Mouse (Mus musculus): ENCODE data around the gene Actn4.
"Not testable (repeated sequence)": the region's sequence is repeated elsewhere in the genome, so short reads cannot be mapped to it uniquely, and the experiment has no call there.

The Actn4 gene

DNA sequence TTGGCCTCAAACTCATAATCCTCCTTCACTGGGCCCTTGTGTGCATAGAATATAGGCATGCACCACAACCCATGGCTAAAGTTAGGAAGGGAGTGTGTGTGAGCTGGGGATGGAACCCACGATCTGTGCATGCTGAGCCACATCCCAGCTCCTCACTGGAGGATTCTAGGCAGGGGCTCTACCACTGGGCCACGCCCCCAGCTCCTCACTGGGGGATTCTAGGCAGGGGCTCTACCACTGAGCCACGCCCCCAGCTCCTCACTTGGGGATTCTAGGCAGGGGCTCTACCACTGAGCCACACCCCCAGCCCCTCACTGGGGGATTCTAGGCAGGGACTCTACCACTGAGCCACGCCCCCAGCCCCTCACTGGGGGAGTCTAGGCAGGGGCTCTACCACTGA is 78.4 kb downstream of the Actn4 start:
- not testable (repeated sequence) for DNase-seq (ENCODE audit: low read depth)

DNA sequence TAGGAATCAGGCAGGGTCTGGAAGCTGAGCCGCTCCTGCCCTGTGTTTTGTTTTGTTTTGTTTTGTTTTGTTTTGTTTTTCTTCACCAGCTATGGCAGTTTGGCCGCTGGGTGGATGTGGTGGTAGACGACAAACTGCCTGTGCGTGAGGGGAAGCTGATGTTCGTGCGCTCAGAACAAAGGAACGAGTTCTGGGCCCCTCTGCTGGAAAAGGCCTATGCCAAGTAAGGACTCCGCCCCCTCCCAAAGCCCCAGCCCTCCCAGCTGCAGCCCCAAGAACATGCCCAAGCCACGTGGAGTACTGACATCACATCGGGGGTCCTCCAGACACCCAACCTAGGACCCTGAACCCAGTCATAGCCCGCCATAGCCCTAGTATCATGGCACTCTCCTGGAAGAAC is 79.1 kb downstream of the Actn4 start:
- no peak for DNase-seq (ENCODE audit: low read depth)

DNA sequence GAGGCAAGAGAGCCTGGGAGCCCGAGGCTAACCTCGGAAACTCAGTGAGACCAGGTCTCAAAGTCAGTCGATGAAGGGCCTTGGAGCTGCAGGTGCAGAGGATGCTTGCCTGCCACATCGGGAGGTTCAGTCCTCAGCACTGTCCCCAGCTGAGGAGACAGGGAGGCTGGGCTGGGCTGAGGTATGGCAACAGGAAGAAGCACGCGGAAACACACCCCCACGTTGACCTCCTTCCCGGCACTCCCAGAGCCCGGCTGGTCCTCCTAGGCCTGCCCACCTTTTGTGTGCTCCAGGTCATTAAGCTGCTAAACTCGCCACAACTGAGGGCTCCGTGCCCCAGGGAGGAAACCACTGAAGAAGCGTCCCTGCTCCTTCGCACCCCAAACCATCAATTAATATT is 80.9 kb downstream of the Actn4 start, which contains the start of gene Capn12:
Capn12 (plus strand) TSS at position 224 of the 400 bp plus-strand sequence.
- no peak for DNase-seq (ENCODE audit: low read depth)

DNA sequence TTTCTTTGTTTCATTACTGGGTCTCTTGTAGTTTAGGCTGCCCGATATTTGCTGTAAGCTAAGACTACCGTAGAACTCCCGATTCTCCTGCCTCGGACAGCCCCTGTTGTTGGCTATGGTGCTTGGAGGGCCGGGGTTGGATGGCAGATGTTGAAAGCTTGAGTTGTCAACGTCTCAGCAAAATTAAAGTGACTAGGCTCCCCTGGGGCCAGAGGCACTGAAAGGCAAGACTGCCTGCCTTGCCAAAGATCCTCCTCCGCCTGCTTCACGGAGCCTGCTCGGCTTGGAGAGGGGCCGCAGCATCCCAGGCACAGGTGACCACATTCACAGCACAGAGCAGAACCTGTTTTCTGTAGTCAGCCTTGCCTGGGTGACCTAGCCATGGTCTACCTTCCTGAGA is 81.6 kb downstream of the Actn4 start:
- DNase-seq (ENCODE audit: low read depth): no peak

DNA sequence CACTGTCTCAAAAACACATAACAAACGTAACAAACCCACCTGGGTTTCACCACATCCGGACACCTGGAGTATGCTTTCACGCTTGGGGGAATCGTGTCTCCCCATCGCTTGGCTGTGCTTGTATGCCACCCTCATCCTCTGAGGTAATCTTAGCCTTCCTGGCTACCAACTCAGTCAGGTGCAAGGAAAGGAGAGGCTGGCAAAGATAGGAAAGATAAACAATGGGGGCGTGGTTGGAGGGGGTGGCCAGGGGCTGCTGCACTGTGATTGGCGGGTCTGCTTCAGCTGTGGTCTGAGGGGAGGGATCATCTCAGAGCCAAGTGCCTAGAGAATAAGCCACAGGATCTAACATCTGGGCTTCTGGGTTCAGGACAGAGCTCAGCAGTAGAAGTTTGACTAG is 82.5 kb downstream of the Actn4 start:
- DNase-seq (ENCODE audit: low read depth): no peak

DNA sequence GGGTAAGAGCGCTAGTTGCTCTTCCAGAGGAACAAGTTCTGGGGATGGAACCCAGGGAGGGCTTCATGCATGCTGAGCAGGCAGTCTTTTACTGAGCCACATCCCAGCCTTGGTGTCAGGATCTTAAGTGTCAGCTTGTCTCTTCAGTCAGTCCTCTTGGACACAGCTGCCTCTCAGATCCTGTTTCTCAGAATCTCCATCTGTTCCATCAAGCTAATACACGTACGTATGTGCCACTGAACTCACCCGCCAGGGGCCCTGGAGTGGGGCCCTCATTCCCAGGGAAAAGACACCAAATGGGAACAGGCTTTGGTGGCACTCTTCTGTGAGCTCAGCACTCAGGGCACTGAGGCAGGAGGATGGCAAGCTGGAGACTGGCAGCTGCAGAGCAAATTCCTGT is 84.3 kb downstream of the Actn4 start:
- no peak for DNase-seq (ENCODE audit: low read depth)

DNA sequence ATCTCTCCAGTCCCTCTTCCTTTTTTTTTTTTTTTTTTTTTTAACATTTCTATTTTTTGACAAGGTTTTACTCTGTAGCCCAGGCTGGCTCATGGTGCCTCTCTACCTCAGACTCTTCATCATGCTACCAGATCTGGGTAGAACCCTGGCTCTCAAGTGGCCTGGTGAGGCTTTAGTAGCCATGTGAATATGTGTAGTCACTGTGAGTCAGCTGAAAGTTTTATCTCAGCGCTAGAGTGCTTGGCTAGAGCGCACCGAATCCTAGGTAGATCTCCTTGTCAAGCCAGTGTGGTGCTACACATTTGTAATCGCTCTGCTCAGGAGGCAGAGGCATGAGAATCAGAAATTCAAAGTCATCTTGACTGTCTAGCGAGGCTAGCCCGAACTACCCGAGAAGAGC is 85.0 kb downstream of the Actn4 start:
- DNase-seq (ENCODE audit: low read depth): peak; percentile 25

DNA sequence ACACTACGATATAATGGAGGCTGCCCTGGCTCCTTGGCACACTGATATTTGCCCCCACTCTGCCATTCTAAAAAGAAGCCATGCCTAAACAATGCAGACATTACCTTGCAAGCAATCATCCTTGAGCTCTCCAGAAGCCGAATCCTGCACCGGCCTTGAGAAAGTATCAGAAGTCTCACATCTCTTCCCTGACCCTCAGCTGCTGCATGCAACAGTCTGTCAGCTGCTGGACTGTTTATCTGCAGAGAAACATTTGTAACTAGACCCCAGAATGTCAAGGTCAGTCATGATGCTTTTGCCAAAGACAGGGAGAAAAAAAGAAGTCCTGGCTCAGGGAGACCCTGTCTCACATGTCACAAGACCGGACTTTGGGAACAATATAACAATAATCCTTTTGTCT is 86.0 kb downstream of the Actn4 start:
- no peak for DNase-seq (ENCODE audit: low read depth)

DNA sequence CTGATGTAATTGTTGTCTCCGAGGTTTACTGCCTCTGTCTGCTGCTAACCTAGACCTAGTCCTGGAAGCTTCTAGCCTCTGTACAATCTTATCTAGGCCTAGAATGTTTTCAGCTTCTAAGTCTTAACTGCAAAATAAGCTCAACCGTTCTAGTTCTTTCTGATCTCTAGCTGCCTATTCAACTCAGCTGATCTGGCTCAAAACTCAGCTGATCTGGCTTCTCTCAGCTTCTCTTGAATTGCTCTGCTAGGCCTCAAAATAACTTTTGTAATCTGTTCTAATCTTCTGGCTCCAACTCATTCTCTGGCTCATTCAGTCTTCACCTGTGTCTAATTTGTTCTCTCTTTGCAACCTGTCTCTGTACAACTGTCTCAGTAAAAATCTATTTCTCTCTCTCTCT is 87.6 kb downstream of the Actn4 start:
- DNase-seq (ENCODE audit: low read depth): no peak

DNA sequence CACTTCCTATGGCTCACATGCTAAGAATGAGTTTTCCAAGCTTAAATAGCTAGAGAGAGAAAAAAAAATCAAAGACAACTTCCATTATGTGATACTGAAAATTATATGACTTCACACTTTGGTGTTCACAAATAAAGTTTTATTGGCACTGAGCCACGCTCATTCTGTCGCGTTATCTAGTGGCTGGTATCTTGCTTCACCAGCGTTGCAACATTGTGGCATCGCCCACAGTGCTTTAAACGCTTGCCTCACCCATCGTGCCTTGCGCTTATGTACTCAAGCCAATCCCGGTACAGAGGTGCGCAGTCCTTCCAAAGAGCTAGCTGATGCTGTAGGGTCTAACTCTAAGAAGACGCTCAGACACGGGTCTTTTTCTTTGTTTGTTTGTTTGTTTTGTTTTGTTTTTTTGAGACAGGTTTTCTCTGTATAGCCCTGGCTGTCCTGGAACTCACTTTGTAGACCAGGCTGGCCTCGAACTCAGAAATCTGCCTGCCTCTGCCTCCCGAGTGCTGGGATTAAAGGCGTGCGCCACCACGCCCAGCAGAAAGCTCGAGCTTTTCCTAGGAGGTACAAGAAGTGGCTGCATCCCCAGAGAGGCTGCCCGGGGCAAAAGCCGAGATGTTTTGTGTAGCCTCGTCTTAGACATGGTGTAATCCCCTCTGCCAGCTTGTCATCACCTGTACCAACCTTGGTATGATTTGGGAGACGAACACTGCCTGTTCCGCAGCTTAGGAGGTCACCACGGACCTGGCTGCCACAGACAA is 91.1 kb downstream of the Actn4 start:
- DNase-seq (ENCODE audit: low read depth): no peak

DNA sequence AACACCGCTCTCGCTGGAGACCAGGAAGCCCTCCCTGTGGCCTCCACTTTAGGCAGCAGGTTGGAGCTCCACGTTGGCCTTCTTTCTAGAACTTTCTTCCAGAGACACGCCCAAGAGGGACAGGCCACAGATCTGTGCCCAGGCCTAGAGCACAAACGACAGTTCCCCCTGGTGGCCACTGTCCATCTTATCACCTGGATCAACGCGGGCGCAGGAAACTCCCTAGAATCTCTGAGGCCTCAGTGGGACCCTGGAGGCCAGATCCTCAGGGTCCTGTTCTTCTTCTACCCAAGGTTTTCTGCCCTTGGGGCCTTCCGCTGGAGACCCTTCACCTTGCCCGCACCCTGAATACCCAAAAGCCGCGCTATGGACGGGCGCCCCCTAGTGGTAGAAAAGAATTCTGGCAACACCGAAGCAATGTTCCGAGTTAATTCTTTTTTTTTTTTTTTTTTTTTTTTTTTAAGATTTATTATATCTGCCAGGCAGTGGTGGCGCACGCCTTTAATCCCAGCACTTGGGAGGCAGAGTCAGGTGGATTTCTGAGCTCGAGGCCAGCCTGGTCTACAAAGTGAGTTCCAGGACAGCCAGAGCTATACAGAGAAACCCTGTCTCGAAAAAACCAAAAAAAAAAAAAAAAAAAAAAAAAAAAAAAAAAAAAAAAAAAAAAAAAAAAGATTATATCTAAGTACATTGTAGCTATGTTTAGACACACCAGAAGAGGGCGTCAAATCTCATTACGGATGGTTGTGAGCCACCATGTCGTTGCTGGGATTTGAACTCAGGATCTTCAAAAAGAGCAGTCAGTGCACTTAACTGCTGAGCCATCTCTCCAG is 94.4 kb downstream of the Actn4 start:
- peak; percentile 69 for DNase-seq (ENCODE audit: low read depth)

DNA sequence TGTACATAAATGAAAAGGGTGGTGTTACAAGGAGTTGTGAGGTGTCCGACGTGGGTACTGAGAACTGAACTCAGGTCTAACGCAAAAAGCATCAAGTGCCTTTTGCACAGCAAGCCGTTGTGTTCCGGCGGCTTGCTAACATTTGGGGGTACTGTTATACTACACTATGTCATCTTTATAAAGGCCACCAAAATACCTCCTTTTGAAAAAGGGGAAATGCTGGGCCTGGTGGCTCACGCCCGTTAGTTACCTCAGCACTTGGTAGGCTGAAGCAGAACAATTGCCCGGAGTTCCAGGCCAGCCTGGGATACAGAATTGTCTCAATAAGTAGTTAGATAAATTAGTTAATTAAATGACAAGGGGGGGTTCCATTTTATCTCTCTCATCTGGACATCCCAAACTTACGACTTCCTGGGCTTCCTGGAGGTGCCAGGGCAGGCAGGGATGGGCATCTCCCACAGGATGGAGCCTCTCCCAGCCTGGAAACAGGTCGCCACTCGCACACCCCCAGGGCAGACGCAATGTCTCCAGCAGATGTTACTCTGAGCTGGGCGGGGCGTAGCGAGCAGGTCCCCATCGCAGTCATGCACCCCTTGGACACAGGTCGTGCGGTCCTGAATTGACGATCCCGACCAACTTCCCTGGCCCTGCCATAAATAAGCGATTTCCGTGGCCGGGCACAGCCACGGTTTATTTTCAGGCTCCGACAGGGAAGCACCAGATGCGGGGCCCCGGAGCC is 95.2 kb downstream of the Actn4 start:
- DNase-seq (ENCODE audit: low read depth): no peak

DNA sequence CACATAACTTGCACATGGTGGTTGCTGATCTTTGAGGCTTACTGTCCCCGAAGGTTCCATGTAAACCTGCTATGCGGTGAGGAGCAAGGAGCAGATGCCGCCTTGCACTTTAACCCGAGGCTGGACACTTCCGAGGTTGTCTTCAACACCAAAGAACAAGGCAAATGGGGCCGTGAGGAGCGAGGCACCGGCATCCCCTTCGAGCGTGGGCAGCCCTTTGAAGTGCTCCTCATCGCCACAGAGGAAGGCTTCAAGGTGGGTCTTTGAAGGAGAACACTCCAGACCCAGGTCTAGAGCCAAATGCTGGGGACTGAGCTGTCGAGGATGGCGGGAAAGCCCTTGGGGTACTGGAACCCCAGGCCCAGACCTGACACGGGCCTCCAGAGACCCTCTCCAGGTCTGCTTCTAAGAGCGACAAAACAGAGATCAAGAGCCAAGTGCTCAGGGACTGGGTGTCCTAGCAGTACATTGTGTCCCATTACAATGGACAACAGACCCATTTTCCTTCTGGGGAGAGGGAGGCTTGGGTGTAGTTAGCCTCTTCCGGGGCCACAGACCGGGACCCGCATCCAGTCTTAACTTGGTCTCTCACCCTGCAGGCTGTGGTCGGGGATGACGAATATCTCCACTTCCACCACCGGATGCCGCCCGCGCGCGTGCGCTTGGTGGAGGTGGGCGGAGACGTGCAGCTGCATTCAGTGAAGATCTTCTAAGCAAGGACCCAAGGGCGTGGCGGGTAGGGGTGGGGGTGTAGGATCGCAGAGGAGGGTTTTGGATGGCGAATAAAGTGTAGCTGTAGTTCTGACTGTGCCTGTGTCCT is 96.4 kb downstream of the Actn4 start:
- peak; percentile 83 for DNase-seq (ENCODE audit: low read depth)

DNA sequence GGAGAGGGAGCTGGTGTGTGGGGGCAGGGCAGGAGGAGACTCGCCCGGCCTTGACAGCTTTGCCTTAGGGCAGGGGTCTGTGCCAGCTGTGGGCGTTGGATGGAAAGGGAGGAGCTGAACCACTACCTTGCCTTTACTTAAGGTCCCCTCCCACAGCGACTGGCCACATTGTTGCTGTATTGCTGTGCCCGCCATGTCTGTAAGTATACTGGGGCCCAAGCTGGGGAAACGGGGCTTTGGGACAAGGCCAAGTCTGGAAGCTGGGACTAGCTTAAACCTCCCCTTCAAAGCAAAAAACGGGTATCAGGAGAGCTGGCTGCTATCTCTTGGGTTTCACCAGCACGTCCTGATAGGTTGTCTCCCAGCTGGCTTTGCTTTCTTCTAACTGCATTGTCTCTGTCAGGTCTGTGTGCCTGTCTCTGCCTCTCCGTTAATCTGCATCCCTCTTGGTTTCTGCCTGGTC is 97.8 kb downstream of the Actn4 start:
- no peak for DNase-seq (ENCODE audit: low read depth)

DNA sequence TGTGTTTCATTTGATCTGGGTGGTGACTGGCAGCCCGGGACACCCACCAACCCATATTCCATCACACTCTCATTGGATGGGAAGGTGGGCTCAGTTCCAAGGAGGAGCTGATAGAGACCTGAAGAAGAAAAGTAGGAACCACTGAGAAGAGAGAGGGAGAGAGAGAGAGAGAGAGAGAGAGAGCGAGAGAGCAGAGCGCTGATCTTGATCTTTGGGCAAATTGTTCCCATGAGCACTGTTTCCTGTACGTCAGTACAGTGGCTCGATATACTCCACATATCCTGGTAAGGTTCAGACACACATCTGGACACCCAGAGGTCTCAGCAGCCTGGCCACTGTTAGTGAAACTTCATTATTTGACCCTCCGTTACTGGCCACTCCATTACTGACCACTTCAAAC is 98.6 kb downstream of the Actn4 start, which contains the start of gene Lgals7:
Lgals7 (plus strand) TSS at position 314 of the 400 bp plus-strand sequence.
- DNase-seq (ENCODE audit: low read depth): no peak

DNA sequence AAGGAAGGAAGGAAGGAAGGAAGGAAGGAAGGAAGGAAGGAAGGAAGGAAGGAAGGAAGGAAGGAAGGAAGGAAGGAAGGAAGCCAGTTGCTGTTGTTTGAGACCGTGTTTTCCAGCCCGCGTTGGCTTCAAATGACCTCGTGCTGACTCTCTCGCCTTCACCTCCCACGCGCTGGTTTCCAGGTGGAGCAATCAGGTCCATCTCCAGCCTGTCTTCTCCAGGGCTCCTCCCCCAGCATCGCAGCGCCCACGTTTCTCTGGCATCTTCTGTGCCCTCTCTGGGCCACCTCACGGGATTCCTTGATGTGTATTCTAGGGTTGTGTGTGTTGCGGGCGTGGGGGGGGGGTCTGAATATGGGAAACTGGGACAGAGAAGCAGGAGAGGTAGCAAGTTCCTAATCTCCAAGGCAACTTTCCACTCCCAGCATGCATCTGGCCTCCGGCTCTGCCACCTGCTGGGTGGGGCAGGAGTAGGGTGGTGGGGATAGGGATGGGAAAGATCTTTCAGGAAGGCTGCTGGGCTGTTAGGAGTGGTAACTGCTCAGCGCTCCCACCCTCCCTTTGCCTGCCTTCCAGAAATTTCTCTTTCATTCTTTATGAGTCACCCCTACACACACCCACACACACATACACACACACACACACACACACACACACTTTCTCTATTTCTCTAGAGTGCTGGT is 99.2 kb downstream of the Actn4 start:
- no peak for DNase-seq (ENCODE audit: low read depth)

DNA sequence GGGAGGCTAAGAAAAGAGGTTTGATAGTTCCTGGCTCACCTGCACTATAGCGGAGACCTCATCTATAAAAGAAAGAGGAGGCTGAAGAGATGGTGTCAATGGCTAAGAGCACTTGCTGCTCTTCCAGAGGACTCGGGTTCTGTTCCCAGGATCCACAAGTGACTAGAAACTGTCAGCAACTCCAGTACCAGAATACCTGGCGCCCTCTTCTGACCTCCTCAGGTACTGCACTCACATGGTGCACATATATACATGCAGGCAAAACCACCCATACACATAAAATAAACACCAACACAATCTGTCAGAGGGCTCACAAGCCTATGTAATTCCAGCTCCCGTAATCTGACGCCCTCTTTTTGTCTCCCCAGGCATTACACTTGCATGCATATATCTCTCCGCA is 101.2 kb downstream of the Actn4 start:
- DNase-seq (ENCODE audit: low read depth): no peak

DNA sequence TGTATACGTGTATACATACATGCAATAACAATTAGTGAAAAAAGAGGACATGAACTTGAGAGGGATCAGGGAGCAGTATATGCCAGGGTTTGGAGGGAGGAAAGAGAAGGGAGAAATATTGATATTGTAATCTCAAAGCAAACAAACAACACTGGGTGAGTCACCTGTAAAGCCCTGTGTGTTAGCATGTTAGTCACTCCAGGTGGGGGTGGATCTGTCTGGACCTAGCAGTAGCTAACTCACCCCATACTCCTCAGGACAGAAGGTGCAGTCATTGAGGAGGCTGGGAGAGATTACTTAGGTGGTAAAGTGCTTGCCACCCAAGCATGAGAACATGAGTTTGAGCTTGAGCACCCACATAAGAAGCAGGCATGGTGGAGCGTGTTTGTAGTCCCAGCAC is 102.2 kb downstream of the Actn4 start:
- DNase-seq (ENCODE audit: low read depth): no peak

DNA sequence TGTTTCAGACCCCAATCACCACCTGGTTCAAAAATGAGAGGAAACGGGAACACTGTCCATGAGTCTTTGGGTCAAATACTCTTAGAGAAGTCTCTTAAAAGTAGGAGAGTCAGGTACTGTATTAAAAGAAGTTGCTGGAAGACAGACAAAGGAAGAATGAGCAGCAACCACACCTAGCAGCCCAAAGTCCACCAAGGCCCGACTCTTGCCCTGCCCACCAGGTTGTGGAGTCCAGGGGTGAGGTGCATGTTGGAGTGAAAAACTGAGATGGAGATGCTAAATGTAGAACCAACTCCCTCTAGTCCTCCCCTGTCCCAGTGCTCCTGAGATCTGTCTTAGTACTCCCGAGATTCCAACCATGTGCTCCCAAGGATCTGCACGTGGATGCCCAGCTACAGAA is 111.5 kb downstream of the Actn4 start:
- no peak for DNase-seq (ENCODE audit: low read depth)

DNA sequence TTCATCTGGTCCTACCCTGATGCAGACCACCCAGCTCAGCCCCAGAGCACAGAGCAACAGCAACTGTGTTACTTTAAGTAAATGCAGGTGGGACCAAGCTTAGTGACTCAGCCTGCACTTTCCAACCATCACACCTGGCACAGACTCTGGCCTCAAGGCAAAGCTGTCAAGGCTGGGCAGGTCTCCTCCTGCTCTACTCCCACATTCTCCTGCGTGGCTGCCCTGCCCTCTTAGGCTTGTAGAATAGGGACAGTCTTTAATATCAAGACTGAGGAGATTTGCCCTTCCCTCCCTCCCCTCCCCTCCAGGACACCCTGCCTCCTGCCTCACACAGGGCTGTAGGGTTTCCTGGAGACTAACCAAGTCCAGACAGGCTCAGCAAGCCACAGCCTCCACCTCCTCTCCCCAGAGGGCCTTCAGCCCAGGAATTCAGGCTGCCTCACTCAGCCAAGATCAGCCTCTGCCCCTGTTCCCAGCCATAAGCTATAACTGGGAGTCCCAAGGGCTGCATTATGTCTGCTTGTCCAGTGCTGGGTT is 112.4 kb downstream of the Actn4 start:
- DNase-seq (ENCODE audit: low read depth): no peak

DNA sequence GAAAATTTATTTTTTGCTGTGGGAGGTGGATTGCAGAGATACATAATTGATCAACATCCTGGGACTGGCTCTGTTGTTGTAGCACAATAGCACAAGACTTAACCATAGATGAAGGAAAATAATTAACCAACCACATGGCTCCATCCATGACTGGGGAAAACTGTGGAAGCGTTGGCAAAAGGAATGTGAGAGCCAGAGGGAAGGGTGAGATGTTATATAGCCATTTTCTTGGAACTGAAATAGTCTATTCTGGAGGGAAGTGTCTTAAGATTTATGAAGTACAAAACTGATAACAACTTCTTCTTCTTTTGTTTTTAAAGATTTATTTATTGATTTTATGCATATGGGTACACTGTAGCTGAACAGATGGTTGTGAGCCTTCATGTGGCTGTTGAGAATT is 114.9 kb downstream of the Actn4 start:
- DNase-seq (ENCODE audit: low read depth): no peak
